Mouse (Mus musculus) lung, postnatal 14 days (tissue): ENCODE measurements around the gene Wt1.

ENCODE experiments used
- DNase-seq: peaks from one replicate; pipeline ENCODE4 v3.0.0; 2021

Wt1 gene

DNA sequence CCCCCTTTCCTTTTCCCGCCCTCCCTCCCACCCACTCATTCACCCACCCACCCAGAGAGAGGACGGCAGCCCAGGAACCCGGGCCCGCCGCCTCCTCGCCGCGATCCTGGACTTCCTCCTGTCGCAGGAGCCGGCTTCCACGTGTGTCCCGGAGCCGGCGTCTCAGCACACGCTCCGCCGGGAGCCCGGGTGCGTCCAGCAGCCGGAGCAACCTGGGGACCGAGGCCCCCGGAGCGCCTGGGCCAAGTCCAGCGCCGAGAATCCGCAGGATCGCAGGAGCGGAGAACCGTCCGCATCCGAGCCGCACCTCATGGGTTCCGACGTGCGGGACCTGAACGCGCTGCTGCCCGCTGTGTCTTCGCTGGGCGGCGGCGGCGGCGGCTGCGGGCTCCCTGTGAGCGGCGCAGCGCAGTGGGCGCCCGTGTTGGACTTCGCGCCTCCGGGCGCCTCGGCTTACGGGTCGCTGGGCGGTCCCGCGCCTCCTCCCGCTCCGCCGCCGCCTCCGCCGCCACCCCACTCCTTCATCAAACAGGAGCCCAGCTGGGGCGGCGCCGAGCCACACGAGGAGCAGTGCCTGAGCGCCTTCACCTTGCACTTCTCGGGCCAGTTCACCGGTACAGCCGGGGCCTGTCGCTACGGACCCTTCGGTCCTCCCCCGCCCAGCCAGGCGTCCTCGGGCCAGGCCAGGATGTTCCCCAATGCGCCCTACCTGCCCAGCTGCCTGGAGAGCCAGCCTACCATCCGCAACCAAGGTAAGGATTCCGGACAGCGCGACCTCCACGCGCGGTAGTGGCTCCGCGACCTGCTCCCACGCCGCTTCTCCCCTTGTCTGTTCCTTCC is 582 bp downstream of the Wt1 start:
- DNase-seq: no peak

DNA sequence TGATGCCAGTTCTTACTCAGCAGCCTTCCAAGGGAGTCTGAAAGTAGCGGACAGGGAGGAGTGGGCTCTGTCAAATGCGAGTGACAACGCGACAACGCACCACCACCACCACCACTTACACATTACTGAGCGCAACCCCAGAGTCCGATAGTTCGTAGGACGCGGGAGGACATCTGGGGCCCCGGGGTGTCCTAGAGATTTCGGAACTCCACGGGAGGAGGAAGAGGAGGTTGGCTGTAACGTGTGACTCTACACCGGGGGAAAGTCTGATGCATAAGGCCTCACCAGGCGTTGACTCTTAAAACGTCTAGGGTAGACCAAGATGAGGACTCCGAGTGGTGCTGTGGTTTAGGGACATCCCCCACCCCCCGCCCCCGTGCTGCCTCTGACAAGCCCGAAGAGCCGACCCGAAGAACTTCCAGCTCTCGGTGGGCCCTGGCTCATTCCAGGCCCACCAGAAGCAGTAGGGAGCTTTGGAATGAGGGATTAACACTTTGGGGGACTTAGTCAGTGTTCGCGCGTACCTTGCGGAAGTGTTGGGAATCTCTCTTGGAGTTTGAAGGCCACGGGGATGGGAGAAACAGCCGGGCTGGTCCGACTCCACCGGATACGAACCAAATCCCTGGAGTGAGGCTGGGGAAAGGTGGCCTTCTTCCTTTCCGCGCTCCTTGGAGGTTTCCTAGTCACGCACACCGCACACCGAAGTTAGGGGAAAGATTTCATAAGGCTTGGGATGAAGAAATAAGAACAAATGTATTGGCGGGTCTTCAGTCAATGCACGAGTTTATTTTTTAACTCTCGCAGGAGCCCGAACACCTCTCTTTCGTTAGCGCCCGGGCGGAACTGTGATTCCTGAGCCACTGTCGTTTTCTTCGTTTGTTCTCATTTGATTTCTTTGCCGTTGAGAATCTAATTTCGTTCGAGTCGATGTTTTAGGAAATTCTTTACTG is 1.5 kb downstream of the Wt1 start:
- no peak for DNase-seq

DNA sequence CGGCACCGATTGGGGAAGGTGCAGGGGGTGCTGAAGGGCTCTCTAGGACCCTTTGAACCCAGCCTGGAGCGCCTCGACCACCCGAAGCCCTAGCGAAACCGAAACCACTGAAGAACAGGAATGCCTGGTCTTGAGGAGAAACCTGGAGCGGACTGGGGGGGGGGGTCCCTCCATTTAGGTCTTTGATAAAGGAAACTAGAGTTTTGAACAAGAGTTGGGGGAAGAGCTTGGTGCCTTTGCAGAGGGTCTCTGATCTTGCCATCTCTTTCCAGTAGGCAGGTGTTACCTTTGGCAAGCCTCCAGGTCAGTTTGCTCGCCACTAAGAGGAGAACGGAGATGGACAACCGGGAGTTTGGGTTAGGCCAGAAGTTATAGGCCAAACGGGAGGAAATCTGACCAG is 2.2 kb downstream of the Wt1 start:
- DNase-seq: no peak

DNA sequence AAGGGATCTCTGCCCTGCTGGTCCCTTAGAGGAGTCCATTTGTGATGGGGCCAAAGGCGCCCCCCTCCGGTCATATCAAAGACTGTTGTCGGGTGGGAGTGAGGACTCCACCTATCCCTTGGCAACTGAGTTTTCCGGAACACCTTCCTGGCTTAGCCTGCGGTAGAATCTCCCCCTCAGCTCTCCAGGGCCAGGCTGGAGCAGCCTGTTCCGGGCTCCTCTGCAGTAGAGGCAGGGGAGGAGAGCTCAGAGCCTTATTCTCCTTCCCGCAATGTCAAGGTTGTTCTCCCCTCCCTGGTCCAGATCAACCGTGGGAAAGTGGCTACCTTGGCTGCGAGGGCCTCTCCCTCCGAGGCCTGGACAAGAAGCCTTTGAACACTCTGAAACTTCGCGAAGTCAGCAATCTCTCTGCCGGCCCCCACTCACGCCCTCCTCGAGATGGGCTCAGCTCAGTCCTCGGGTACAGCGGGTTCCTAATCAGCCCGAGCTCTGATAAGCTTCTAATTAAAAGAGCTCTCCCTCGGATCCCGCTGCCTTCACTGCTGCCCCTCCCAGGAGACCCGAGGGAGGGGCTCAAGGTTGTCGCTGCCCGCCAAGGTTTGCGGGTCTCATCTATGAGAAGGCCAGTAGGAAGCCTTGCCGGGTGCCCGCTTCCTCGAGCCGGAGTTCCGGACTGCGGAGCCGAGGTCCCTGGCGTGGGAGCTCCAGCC is 4.2 kb downstream of the Wt1 start:
- no peak for DNase-seq

DNA sequence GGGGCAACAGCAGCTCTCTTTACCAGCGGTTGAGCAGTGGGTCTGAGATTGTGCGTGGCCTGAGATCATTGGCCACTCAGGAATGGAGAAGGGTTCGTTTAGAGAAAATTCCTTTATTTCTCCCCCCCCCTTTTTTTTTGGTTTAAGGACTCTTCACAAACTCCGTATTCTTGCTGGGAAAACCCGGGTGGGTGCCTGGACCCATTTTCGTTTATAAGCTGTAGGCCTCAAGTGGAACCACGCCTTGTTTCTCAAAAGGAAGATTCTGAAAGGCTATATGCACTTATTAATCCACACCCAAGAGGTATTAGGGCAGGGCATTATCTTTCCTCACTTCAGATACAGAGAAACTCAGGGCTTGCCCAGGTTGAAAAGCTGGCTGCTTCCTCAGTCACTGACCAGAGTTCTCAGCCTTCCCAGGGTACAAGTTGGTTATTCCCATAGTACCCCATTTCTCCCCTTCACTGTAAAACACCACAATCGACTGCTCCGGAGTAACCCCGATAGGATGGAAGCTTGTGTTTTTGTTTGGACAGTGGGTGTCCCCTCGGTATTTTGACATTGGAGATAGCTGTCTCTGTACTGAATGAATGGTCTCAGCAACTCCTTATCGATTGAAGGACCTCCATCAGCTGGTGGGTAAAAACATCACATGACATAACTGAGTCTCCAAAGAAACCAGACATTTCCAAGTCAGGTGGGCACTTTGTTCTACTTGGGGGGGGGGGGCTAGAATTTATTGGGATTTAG is 4.9 kb downstream of the Wt1 start:
- DNase-seq: no peak

DNA sequence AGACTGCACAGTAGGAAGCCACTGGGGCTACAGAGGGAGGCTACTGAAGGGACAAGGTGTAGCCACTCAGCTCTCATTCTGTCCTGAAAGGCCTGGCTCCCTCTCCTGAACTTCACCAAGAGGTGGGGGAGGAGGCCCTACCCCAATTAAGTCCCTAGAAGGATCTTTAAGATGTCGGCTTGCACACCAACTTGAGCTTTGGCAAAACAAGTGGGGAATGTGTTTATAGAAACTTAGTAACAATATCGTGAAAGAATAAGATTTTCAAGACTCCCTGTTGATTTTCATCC is 5.4 kb downstream of the Wt1 start:
- DNase-seq: no peak

DNA sequence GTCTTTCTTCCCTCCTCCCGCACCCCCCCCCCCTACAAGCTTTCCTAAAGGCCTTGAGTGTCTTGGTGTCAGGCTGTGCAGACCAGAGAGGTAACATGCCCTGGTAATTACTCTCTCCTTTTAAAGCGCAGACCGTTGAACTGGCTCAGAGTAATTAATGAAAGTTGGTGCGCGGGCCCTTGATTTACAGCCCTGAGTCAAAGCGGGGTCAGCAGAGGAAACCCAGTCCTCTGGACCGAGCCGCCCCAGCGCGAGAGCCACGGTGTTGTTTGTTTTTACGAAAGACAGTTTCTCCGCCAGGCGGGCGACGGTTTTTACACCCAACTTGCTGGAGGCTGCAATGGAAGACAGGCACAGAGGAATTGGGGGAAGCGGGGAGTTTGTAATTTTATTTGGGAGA is 6.0 kb downstream of the Wt1 start:
- no peak for DNase-seq

DNA sequence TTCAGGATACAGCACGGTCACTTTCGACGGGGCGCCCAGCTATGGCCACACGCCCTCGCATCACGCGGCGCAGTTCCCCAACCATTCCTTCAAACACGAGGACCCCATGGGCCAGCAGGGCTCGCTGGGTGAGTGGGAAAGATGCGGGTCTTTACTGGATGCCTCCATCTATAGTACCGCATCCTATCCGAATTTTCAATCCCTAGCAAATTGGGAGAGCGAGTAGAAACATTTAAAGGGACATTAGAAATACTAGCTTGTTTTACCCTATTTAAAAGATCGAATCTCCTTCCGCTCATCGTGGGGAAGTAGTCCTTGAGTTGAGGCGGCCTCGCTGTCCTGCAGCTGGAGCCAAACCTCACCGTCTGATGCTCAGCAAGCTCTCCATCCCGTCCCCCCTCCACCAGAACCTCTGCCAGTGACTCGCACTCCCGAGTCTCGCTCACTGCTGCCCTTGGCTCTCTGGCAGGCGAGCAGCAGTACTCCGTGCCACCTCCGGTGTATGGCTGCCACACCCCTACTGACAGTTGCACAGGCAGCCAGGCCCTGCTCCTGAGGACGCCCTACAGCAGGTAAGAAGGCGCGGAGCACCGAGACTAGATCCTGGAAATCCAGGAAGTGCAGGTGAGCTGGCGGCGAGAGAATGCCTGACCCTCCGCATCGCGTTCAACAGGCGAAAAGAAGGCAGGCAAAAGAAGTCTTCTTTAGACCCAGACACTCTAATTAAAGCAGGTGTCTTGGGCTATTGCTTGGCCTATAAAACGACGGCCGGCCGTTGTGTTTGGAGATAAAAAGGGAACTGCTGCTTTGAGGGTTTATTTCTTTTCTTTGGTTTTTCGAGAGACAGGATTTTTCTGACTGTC is 6.8 kb downstream of the Wt1 start:
- no peak for DNase-seq

DNA sequence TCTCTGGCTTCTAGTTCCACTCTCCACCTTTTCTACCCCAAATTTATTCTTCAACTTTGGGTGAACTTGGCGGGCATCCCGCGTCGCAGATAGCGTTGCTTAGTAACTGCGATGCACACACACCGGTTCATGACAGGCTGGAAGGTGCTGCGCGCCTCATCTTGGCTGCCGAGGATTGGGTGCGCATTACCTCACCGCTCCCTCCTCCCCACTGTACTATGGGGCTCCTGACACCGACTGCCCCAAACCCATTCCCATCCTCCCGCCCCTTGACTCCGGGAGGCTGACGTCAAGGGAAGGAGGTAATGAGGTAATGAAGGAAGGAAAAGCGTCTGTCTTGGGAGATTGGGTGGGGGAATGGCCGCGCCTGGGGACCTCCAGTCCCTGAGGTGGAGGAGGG is 8.0 kb downstream of the Wt1 start:
- no peak for DNase-seq

DNA sequence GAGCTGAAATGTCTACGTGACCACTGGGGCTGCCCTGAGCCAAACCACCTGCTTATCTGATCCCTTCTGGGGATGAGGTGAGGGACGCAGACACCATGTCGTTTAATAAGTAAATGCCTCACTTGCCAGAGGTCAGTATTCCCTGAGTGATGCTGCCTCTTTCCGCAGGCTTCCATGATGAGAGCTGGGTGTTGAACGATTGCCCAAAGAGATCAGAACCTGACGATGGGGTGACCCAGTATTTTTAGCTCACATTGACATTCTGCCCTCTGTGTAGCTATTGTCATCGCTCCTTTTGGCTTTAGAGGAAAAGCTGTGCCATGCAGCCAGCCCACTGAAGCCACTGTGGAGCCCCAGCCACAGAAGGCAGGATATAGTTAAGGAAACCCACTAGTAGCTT is 13.1 kb downstream of the Wt1 start:
- no peak for DNase-seq

DNA sequence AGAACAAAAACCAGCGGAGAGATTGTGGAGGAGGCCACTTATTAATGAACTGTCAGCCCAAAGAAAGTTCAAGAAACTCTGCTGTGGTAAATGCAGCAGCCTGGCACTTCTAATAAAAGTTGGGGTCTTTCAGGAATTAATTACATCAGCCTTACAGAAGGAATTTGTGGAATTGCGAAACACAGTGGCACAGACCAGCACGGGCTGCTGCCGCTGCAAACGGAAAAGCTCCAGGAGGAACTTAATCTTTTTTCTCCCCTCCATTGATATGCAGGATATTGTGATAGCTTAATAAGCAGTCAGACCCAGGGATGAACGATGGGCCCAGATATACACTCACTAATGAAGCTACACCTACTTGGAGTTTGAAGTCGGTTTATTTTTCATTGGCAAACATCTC is 15.0 kb downstream of the Wt1 start:
- no peak for DNase-seq

DNA sequence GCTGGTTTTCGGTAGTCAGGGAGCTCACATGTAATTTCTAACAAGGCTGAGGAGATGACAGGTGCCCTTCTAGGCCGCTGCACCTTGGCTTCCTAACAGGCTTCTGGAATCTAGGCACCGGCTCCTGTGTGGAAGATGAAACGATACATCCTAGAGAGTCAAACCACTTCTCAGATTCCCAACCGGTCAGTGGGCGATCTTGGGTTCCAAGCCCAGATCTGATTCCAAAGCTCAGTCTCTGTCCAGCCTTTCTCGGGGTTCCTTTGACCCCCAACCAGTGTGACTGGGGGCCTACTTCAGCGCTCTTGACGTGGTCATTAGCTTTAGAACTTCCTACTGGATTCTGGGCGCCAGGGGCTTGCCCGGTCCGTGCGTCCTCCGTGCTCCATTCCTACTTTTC is 17.4 kb downstream of the Wt1 start:
- DNase-seq: no peak

DNA sequence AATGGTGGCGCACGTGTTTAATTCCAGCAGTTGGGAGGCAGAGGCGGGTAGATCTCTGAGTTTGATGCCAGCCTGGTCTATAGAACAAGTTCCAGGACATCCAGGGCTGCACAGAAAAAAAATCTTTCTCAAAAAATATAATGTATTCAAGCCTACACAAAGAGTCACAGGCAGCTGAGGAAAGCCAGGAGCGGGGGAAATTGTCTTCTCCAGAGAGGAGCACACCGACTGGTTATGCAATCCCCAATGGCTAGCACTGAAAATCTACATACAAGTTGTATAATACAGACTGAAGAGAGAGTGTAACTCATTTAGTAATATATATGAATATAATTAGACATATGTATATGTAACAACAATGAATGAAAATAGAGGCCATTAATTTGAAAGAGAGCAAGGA is 25.2 kb downstream of the Wt1 start:
- no peak for DNase-seq

DNA sequence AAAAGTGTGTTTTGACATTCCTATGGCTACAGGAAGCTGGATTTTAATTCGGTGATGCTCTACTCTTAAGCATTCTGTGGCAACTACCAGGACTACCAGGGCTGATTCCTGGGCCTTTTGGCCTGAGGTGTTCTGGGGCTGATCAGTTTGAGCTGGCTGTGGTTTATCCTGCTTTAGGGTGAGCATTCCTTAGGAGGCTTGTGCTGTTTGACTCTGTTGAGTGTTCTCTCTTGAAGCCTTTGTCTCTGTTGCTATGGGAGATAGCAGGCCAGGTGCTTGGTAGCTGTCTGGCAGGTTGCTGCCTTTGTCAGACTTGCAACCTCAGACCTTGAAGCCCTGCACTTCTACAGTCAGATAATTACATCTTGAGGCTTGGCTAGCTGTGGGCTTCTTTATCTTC is 26.7 kb downstream of the Wt1 start:
- DNase-seq: no peak

DNA sequence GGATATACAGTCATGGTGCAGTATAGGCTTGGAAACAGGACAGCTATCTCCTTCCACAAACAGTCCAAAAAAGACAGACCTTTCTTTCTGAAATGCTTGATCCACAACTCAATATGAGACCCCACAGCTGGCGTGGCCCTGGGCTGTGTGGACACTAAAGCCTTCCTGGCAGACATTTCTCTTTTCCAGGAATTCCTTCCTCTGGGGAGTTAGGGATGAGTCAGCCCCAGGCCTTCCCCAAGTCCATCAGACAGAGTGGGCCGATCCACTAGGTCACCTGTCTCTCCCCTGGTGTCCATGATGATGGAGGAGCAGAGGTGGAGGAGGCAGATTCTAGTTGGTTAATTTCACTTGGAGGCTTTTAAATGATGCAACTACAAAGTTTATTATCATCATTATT is 34.6 kb downstream of the Wt1 start:
- DNase-seq: no peak

DNA sequence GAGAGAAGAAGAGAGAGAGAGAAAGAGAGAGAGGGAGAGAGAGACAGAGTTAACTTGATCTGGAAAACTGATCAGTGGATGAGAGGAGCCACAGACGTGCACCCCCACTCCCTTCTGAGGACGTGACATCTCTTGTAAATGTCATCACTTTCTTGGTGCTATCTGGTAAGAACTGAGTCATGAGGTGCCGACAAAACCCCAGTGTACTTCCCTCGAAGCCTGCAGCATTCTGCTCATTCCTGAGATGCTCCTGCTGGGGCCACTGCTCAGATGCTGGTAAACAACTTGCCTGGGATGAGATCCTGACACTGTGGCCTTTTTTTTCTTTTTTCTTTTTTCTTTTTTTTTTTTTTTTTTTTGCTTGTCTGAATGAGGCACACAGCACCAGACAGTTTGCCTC is 36.4 kb downstream of the Wt1 start:
- DNase-seq: no peak

DNA sequence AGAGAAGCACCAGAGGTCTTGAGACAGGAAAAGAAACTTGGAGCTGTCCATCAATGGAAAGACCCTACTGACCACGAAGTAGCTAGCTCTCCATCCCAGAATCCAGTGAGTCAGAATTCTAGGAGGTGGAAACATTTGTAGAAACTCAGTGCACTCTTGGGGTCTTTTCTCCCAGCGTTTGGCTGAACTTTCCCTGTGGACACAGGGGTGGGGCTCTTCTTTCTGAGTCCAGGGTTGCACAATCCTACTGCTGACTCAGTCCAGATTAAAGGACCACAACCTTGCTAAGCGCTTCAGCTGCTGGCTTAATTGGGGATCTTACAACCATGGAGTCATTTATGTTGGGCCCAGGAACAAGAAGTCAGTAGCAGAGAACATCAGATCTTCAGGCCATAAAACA is 41.8 kb downstream of the Wt1 start:
- DNase-seq: no peak

DNA sequence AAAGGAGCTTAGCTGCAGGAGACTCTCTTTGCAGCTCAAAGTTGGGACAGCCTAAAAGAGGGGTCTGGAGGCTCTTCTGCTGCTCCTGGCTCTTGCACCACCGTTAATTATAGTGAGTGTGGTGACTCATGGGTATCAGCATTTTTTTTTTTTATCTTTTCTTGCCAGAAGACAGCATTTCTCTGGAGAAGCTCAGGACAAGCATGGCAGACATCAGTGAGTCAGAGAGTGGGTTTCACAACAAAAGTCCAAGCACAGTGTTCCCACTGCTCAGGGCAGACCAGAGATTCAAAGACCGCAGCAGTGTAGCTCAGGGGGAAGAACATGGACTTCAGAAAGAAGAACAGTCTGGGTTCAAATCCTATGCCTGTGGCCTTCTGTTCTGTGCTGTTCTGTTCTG is 47.9 kb downstream of the Wt1 start:
- DNase-seq: no peak

DNA sequence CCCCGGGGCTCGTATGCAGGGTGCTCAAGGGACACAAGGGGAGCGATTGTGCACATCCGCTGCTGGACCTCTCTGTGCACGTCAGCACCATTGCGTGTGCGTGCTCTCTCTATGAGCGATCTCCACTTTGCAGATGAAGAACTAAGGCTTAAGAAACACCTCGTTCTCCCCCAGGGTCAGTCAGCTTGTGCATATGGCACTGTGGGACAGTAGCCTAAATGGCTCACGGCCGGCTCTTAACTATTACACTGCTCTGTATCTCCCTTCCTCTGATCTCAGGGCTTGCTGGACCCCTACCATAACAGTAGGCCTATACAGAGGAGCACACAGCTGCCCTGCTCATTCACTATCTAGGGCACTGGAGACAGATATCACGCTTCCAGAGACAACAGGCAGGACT is 52.5 kb downstream of the Wt1 start:
- DNase-seq: no peak

DNA sequence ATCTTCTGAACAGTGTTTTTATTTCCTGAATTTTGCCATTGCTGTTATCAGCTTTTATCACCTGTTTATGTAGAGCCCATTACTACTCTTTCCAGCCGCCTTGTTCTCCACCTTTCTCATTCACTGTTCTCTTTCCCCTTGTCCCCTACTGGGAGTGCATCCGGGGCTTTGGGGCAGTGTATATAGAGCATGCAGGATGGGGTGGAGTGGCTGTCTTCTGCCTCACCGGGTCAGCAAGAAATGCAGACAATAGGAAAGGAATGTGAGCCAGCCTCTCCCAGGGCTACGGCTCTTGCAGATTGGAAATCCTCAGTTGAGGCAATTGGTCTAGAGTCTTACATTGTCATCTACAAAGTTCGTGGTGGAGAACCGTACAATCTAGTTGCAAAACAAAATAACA is 56.2 kb downstream of the Wt1 start:
- DNase-seq: no peak

DNA sequence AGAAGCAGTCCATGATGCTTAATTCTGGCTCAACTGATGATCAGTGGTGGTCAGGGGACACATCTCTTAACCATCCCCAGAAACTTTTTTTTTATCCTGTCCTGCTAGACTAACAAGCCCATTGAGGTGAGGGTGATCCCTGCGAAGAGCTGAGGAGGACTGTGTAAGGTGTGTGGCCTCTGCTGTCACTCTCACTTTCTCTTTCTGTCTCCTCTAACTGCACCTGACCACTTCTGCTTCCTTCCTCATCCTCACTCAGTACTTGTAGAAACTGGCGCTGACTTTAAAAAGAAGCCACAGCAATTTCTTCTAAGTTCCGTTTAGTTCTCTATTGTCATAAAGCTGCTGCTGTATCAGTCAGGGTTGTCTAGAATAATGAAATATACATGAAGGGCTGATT is 58.8 kb downstream of the Wt1 start:
- no peak for DNase-seq
